Mouse (Mus musculus) adrenal gland, adult 10 weeks (tissue): Measurements from ENCODE around the gene Ankrd34b. TPM values are rescaled to one million over a fixed set of nuclear protein-coding genes. Genes with fewer than 3 reads are reported as not detected.

Experiments
- polyA plus RNA-seq: library from polyadenylated mRNA; stranded (reverse); fragments of 350-450 nt; fragmentation: Illumina TruSeq; extraction: RNeasy Lipid Tissue Mini Kit (QIAGEN cat#74804); gene quantifications from one replicate; pipeline ENCODE4 v1.2.3, GENCODE M21; 2014; ENCODE audit warnings: low read depth, low replicate concordance

The Ankrd34b gene
- 2.4 TPM for polyA plus RNA-seq

GRCm38 (mm10) chr13:92425758-92426264, at the start of gene Ankrd34b:
Gene Ankrd34b (plus strand): TSS chr13:92425896.

GRCm38 (mm10) chr13:92483852-92484463, 58.3 kb downstream of the Ankrd34b start, which contains the start of gene Fam151b:
Gene Fam151b (minus strand): TSS chr13:92484015.

Other genes with a start within 250 kb of the Ankrd34b start
- not detected for gene Gm20379, start 119.9 kb upstream of the Ankrd34b start, polyA plus RNA-seq
- gene Dhfr, start 71.2 kb upstream of the Ankrd34b start, polyA plus RNA-seq = 18.8 TPM
- 54.8 TPM for gene Msh3, start 70.9 kb upstream of the Ankrd34b start, polyA plus RNA-seq
- gene Fam151b, start 58.1 kb downstream of the Ankrd34b start, polyA plus RNA-seq = 12.2 TPM
- gene Zfyve16, start 105.0 kb downstream of the Ankrd34b start, polyA plus RNA-seq = 54.5 TPM
- gene Spz1, start 150.3 kb downstream of the Ankrd34b start, polyA plus RNA-seq = not detected
- 74.6 TPM for gene Serinc5, start 185.2 kb downstream of the Ankrd34b start, polyA plus RNA-seq